Mouse (Mus musculus) forebrain, embryonic 15.5 days (tissue): Measurements from ENCODE around the gene Dynlt1a. TPM values are rescaled to one million over a fixed set of nuclear protein-coding genes. Genes with fewer than 3 reads are reported as not detected.
"Not testable (repeated sequence)": the region's sequence is repeated elsewhere in the genome, so short reads cannot be mapped to it uniquely, and the experiment has no call there.

Experiments used
- ATAC-seq: fragments of 200-750 bp; cut with Nextera tagmentation; replicated peaks from 2 replicates; pipeline ENCODE4 v1.8.0; 2017; ENCODE audit warnings: mild to moderate bottlenecking, moderate TSS enrichment, moderate library complexity
- H3K27ac ChIP-seq: fragments of 300-500 bp; sonication (generic); replicated peaks from 2 replicates; pipeline ENCODE4 v1.5.1; 2015; ENCODE audit warnings: mild to moderate bottlenecking, inconsistent platforms
- H3K27me3 ChIP-seq: fragments of 300-500 bp; sonication (generic); 2 replicates; pipeline ENCODE4 v1.6.1; 2015; ENCODE audit warnings: inconsistent platforms
- H3K36me3 ChIP-seq: fragments of 300-500 bp; sonication (generic); 2 replicates; pipeline ENCODE4 v1.6.1; 2015; ENCODE audit warnings: mild to moderate bottlenecking, inconsistent platforms
- H3K4me1 ChIP-seq: fragments of 300-500 bp; sonication (generic); 2 replicates; pipeline ENCODE4 v1.6.1; 2015; ENCODE audit warnings: inconsistent platforms
- H3K4me2 ChIP-seq: fragments of 300-500 bp; sonication (generic); replicated peaks from 2 replicates; pipeline ENCODE4 v1.6.1; 2015; ENCODE audit warnings: mild to moderate bottlenecking, inconsistent platforms
- H3K4me3 ChIP-seq: fragments of 300-500 bp; sonication (generic); 2 replicates; pipeline ENCODE4 v1.5.1; 2015; ENCODE audit warnings: mild to moderate bottlenecking, inconsistent platforms
- H3K9ac ChIP-seq: fragments of 300-500 bp; sonication (generic); replicated peaks from 2 replicates; pipeline ENCODE4 v1.6.1; 2015; ENCODE audit warnings: mild to moderate bottlenecking, inconsistent platforms
- H3K9me3 ChIP-seq: fragments of 300-500 bp; sonication (generic); 2 replicates; pipeline ENCODE4 v1.6.1; 2016; ENCODE audit warnings: inconsistent platforms
- WGBS: fragments of 180-500 bp; shearing (Covaris S2); methylation state at CpG from one replicate; pipeline ENCODE4 v1.1.7; 2015; ENCODE audit warnings: mixed read lengths; 5-methylcytosine and 5-hydroxymethylcytosine counted together
- polyA plus RNA-seq: library from polyadenylated mRNA; unstranded; fragments of >200 nt; fragmentation: Nextera tagmentation; extraction: Ambion mirVana; gene quantifications from 2 replicates; pipeline ENCODE4 v1.2.1, GENCODE M21; 2015

The Dynlt1a gene
- polyA plus RNA-seq: 39.4 and 40.1 TPM in 2 replicates

DNA sequence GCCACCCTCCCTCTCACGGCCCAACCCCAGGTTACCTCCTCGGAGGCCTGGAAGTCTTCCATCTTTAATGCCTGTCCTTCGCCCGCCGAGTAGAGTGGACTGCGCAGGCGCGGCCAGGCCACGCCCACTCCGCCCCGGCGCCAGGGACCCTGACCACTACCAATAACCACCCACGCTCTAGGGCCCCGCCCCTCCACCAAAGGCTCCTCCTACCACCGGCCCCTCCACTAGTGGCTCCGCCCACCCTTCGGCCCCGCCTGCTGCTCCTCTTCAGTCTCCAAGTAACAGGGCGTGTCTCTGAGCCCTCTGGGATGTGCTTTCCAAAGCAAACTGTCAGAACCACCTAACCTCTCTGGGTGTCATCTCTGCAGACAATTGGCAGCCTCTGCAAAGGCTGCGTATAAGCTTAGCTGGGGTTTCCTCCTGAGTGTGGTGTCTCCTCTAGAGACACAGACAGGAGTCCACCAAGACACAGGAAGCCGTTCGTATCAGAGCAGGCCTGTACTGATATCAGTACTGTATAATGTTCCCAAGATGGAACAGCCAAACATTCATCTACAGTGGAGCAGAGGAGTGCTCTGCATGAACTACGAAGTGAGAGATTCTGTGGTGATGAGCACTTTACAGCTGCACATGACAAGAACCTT lies at the start of gene Dynlt1a:
Gene Dynlt1a (minus strand): TSS at position 162 of the 647 bp plus-strand sequence.
- not testable (repeated sequence) for H3K4me1 ChIP-seq, H3K9me3 ChIP-seq, H3K27me3 ChIP-seq, H3K36me3 ChIP-seq
- Histone ChIP-seq H3K27ac (peak within 1 kb of the TSS; percentile 66), H3K4me2 (peak within 1 kb of the TSS; percentile 56), H3K4me3 (peak within 1 kb of the TSS; percentile 48), H3K9ac (peak within 1 kb of the TSS; percentile 53)
- peak; percentile 88 for ATAC-seq
- WGBS: 9% methylated on average over 23 of the region's 23 CpGs

GRCm38 (mm10) chr17:6355256-6355655 lies 38.0 kb upstream of the Dynlt1a start:
- H3K27ac ChIP-seq, H3K4me1 ChIP-seq, H3K27me3 ChIP-seq, H3K4me2 ChIP-seq, H3K36me3 ChIP-seq, ATAC-seq, H3K9ac ChIP-seq, H3K4me3 ChIP-seq, H3K9me3 ChIP-seq: not testable (repeated sequence)
- WGBS: 92% methylated on average over 10 of the region's 10 CpGs

DNA sequence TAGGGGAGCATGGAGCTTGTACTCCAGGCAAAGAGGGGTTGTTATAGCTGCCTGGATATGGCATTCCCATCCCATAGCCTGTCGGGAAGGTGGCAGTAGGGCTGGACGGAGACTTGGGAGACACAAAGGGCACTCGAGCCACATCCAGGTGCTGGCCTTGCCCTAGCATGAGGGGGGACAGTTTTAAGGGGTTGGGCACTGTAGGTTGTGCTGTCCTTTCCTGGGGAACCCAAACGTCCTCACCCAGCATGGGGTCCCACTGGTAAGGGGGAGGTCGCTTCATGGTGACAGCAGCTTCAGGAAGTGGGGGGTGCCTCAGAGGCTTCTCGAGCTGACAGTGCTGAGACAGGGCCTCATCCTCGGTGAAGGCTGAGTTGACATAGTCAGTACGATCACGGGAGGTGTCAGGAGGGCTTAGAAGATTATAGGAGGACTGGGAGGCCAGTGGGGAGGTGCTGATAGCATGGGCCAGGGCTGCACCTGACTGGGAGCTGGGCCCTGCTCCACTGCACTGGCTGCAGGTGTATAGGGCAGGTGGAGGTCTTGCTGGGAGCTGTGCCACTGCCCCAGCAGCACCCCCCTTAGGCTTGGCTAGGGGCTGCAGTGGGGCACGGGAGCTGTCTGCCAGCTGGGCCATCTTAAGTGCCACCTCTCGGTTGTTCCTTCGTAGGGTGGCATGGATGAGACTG lies 25.4 kb upstream of the Dynlt1a start:
- not testable (repeated sequence) for H3K4me1 ChIP-seq, H3K4me3 ChIP-seq, H3K27me3 ChIP-seq, H3K36me3 ChIP-seq, ATAC-seq, H3K9me3 ChIP-seq, H3K4me2 ChIP-seq, H3K9ac ChIP-seq, H3K27ac ChIP-seq
- WGBS: 60% methylated on average over 1 of the region's 12 CpGs

DNA sequence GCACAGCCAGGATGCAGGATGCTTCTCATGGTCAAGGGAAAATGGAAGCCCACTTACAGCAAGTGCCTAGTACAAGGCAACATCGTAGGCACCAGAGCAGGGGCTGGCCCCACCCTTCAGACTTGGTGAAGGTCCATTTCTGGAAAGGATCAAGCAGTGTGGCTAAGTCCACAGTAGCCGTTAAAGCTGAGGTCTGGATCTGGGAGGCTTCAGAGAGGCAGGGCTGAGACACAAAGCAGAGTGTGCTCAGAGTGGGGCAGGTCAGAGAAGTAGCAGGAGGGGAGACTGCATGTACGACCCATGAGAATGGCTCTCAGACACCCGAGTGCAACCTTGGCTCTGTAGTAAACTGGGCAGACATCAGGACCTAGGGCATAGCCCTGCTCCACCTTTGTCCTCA lies 11.7 kb upstream of the Dynlt1a start:
- not testable (repeated sequence) for H3K27me3 ChIP-seq, H3K9me3 ChIP-seq, H3K4me2 ChIP-seq, H3K27ac ChIP-seq, H3K36me3 ChIP-seq, H3K4me1 ChIP-seq, H3K9ac ChIP-seq, ATAC-seq, H3K4me3 ChIP-seq
- 81% methylated on average over 3 of the region's 4 CpGs for WGBS

- H3K36me3 ChIP-seq, H3K4me1 ChIP-seq, H3K4me3 ChIP-seq, H3K4me2 ChIP-seq, H3K9ac ChIP-seq, H3K9me3 ChIP-seq, H3K27ac ChIP-seq, H3K27me3 ChIP-seq, ATAC-seq: not testable (repeated sequence)
- 90% methylated on average over 7 of the region's 7 CpGs for WGBS
These were observed 10.3 kb upstream of the Dynlt1a start for GRCm38 (mm10) chr17:6327554-6327953.

GRCm38 (mm10) chr17:6325543-6325942 lies 8.2 kb upstream of the Dynlt1a start:
- not testable (repeated sequence) for H3K4me1 ChIP-seq, H3K36me3 ChIP-seq, ATAC-seq, H3K9me3 ChIP-seq, H3K27me3 ChIP-seq, H3K4me3 ChIP-seq, H3K27ac ChIP-seq, H3K9ac ChIP-seq, H3K4me2 ChIP-seq
- whole genome bisulfite sequencing: 66% methylated on average over 6 of the region's 6 CpGs

DNA sequence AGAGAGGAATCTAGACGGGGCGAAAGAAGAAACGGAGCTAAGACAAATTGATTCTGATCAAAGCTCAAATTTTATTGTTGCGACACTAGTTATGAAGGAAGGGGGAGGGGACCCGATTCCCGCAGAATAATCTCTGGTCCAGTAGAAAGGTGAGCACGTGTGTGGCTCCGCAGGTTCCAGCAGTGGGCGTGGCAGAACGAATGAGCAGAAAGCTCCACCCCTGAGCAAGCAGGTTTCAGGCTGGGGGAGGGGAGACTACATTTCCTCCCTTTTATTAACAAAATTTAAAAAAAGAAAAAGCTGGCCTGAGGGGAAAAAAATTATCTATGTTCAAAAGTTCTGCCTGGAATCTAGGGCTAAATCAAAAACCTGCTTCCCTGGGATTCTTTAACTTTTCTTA lies 7.7 kb upstream of the Dynlt1a start:
- not testable (repeated sequence) for ATAC-seq, H3K4me3 ChIP-seq, H3K27ac ChIP-seq, H3K9ac ChIP-seq, H3K4me2 ChIP-seq, H3K4me1 ChIP-seq, H3K27me3 ChIP-seq, H3K9me3 ChIP-seq, H3K36me3 ChIP-seq
- 62% methylated on average over 10 of the region's 10 CpGs for WGBS

- H3K27ac ChIP-seq, H3K36me3 ChIP-seq, H3K9me3 ChIP-seq, ATAC-seq, H3K27me3 ChIP-seq, H3K4me3 ChIP-seq, H3K4me2 ChIP-seq, H3K4me1 ChIP-seq, H3K9ac ChIP-seq: not testable (repeated sequence)
- no CpG with 5 or more reads among the region's 10 CpGs for WGBS
These were observed 4.4 kb upstream of the Dynlt1a start for GRCm38 (mm10) chr17:6321778-6322101.

DNA sequence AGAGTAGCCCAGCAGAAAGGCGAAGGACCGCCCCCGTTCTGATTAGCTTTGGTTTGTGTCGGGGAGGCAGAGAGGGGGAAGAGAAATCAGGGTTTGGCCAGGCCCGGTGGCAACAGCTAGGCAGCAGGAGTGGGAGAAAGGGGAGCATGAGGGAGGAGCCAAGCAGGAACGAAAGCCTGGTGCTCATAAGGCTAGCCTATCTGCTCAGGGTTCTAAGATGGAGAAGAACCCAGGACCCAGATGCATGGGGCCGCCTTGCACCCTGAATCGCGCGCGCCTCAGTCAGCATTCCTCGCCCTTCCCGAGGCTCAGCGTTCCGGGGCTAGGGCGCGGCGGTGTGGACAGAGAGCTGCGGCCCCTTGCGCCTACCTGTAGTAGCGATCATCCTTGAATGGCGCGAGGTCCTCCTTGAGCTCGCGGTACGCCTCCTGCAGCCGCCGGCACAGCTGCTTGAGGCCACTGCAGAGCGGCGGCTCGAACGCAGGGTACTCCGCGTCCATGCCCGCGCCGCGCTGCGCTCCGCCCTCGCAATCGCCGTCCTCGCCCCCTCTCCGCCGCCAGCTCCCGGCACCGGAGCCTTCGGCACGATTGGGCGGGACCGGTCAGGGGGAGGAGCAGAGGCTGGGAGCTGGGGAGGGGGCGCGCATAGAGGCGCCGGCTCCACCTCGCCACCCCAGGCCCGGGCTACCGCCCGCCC lies 3.9 kb upstream of the Dynlt1a start:
- not testable (repeated sequence) for H3K27me3 ChIP-seq, H3K9me3 ChIP-seq, H3K36me3 ChIP-seq, H3K27ac ChIP-seq, H3K9ac ChIP-seq, H3K4me1 ChIP-seq
- peak; percentile 60 for ATAC-seq
- Histone ChIP-seq H3K4me3 (peak overlapping the region; percentile 30), H3K4me2 (peak overlapping the region; percentile 26; the same call in 1 of the 2 replicates)
- WGBS: 3% methylated on average over 6 of the region's 60 CpGs

GRCm38 (mm10) chr17:6316379-6317126 lies 747 bp downstream of the Dynlt1a start:
- peak; percentile 36 for ATAC-seq
- Histone ChIP-seq H3K4me3 (peak overlapping the region; percentile 48), H3K9ac (peak overlapping the region; percentile 53), H3K4me2 (peak overlapping the region; percentile 56), H3K27ac (peak overlapping the region; percentile 66; the same call in 1 of the 2 replicates)
- H3K27me3 ChIP-seq, H3K36me3 ChIP-seq, H3K9me3 ChIP-seq, H3K4me1 ChIP-seq: not testable (repeated sequence)
- 1% methylated on average over 38 of the region's 38 CpGs for WGBS

GRCm38 (mm10) chr17:6315706-6316105 lies 1.6 kb downstream of the Dynlt1a start:
- not testable (repeated sequence) for H3K4me2 ChIP-seq

GRCm38 (mm10) chr17:6314493-6314892 lies 2.8 kb downstream of the Dynlt1a start:
- H3K4me3 ChIP-seq: not testable (repeated sequence)

More at GRCm38 (mm10) chr17:6315706-6316105, 1.6 kb downstream of the Dynlt1a start:
- not testable (repeated sequence) for H3K9me3 ChIP-seq, H3K4me3 ChIP-seq, H3K9ac ChIP-seq, H3K4me1 ChIP-seq, H3K27me3 ChIP-seq, H3K36me3 ChIP-seq, ATAC-seq, H3K27ac ChIP-seq
- 54% methylated on average over 4 of the region's 4 CpGs for WGBS

More at GRCm38 (mm10) chr17:6314493-6314892, 2.8 kb downstream of the Dynlt1a start:
- not testable (repeated sequence) for H3K9me3 ChIP-seq, H3K4me1 ChIP-seq, H3K36me3 ChIP-seq, H3K9ac ChIP-seq, ATAC-seq, H3K27me3 ChIP-seq, H3K27ac ChIP-seq, H3K4me2 ChIP-seq
- WGBS: 88% methylated on average over 2 of the region's 3 CpGs
